9 mouse cellular contexts compared by ENCODE assay signal in the genomic region with DNA sequence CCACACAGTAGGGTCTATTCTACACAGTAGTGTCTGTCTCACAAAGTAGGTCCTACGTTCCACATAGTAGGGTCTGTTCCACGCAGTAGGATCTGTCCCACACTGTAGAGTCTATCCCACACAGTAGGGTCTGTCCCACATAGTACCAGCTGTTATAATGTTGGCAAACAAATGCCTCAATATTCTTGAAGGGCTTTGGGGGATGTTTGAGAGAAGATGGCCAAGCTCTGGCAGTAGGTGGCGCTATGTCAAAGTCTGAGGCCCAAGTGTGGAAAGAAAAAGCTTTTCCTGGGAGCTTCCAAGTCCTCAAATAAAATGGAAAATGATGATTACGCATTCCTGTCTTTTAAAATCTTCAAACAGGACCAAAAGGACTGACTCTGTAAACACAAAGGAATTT.
A peak's percentile ranks its signal among the peaks of the same experiment; 100 is the strongest.
DNase-seq lines count a peak whose midpoint lies in the region; ATAC-seq and TF ChIP-seq lines count a peak whose summit lies in the region.
"Had no signal": no experiment of that assay in that cellular context is flagged by ENCODE, and none has a peak within 500 bp of the region (broad histone marks: within the 10 kb centered on the region; RNA-seq: fewer than 3 reads in every experiment).

No protein-coding gene starts in this region.

- TF ChIP-seq CTCF in midbrain, postnatal 0 days (IDR thresholded peaks at IDR 0.05): peak; percentile 84

- H3K4me2 ChIP-seq in forebrain, embryonic 15.5 days (replicated peaks): no peak overlapping the region
- no peak overlapping the region for H3K4me2 ChIP-seq in midbrain, postnatal 0 days (ENCODE audit: low read depth, low read length, poor library complexity, severe bottlenecking)
- H3K4me2 ChIP-seq: liver, embryonic 13.5 days had no signal

- 0 out of 2 replicates have a peak overlapping the region, but pooled peaks have one; percentile 4 for H3K27ac ChIP-seq in forebrain, embryonic 15.5 days (replicated peaks)
- H3K27ac ChIP-seq in midbrain, postnatal 0 days (ENCODE audit: low read depth, low read length): no peak overlapping the region
- H3K27ac ChIP-seq: liver, embryonic 13.5 days had no signal

- ATAC-seq in forebrain, embryonic 15.5 days (replicated peaks): 0 out of 2 replicates have a peak, but pooled peaks have one; percentile 55
- ATAC-seq in midbrain, postnatal 0 days (ENCODE audit: low FRiP score): no peak

- H3K4me3 ChIP-seq in forebrain, embryonic 15.5 days: no peak overlapping the region
- H3K4me3 ChIP-seq in midbrain, postnatal 0 days (ENCODE audit: low read depth, low read length): no peak overlapping the region
- H3K4me3 ChIP-seq: liver, embryonic 13.5 days had no signal

- peak; percentile 56 for DNase-seq in gastrocnemius, postnatal 10 days
- DNase-seq in gastrocnemius, adult 18-20 months (ENCODE audit: low spot score): no peak
- peak; percentile 73 for DNase-seq in 3T3-L1 (ENCODE audit: low read depth, low spot score)
- peak; percentile 53 for DNase-seq in ZHBTc4 (ENCODE audit: low read depth, low spot score)
- DNase-seq in layer of hippocampus, postnatal 25 days (ENCODE audit: extremely low spot score in 1 of 2, low spot score in 1 of 2): peak; percentile 51 to 75
- peak; percentile 78 for DNase-seq in midbrain, postnatal 0 days (ENCODE audit: low spot score)
- DNase-seq in spleen, adult 18-20 months: no peak
- DNase-seq: liver, embryonic 13.5 days had no signal

- peaks cover 12% of the 10 kb centered on the region for H3K4me1 ChIP-seq in forebrain, embryonic 15.5 days
- no peaks in the 10 kb centered on the region for H3K4me1 ChIP-seq in midbrain, postnatal 0 days (ENCODE audit: insufficient read depth, low read length)
- H3K4me1 ChIP-seq: liver, embryonic 13.5 days had no signal

- H3K36me3 ChIP-seq in forebrain, embryonic 15.5 days: no peaks in the 10 kb centered on the region
- H3K36me3 ChIP-seq in midbrain, postnatal 0 days (ENCODE audit: insufficient read depth, low read length): no peaks in the 10 kb centered on the region
- H3K36me3 ChIP-seq: liver, embryonic 13.5 days had no signal

- no peaks in the 10 kb centered on the region for H3K9me3 ChIP-seq in forebrain, embryonic 15.5 days
- H3K9me3 ChIP-seq in midbrain, postnatal 0 days (ENCODE audit: low read length): no peaks in the 10 kb centered on the region
- H3K9me3 ChIP-seq: liver, embryonic 13.5 days had no signal

- no peaks in the 10 kb centered on the region for H3K27me3 ChIP-seq in forebrain, embryonic 15.5 days
- H3K27me3 ChIP-seq in midbrain, postnatal 0 days (ENCODE audit: insufficient read depth, low read length): no peaks in the 10 kb centered on the region
- H3K27me3 ChIP-seq: liver, embryonic 13.5 days had no signal

- no peak overlapping the region for H3K9ac ChIP-seq in forebrain, embryonic 15.5 days (replicated peaks)
- no peak overlapping the region for H3K9ac ChIP-seq in midbrain, postnatal 0 days (replicated peaks; ENCODE audit: low read length, poor library complexity, severe bottlenecking)
- H3K9ac ChIP-seq: liver, embryonic 13.5 days had no signal

- 40% methylated on average over 4 of the region's 4 CpGs for WGBS in forebrain, embryonic 15.5 days
- WGBS in midbrain, postnatal 0 days: 39% methylated on average over 4 of the region's 4 CpGs

Comparison
In these comparisons a context has a peak if more than half of its experiments do, and no peak if none do; other contexts are left out.
1. DNase-seq: peak in gastrocnemius, postnatal 10 days (single experiment), 3T3-L1 (single experiment), ZHBTc4 (single experiment), layer of hippocampus, postnatal 25 days (2 of 2) and midbrain, postnatal 0 days (single experiment); none in gastrocnemius, adult 18-20 months (single experiment) and spleen, adult 18-20 months (0 of 2).